Mouse (Mus musculus): ENCODE results near the gene Nucb1.

- TF ChIP-seq CTCF (IDR thresholded peaks at IDR 0.05; ENCODE audit: low read depth, low read length) = no peak
- TF ChIP-seq TAL1 (conservative IDR thresholded peaks at IDR 0.05; ENCODE audit: low read depth, low read length) = no peak
- TF ChIP-seq GATA1 (IDR thresholded peaks at IDR 0.05; ENCODE audit: borderline replicate concordance, low read length) = no peak
- no peak for TF ChIP-seq GATA2 (IDR thresholded peaks at IDR 0.05; ENCODE audit: borderline replicate concordance, low read depth, low read length)
Measured at GRCm38 (mm10) chr7:45476453-45476852, 33.8 kb downstream of the Nucb1 start.
